Mouse (Mus musculus): ENCODE data around the gene Gm7544.

GRCm38 (mm10) chr1:82993947-82994346 is 38.1 kb upstream of the Gm7544 start:
- no peak for TF ChIP-seq CTCF (conservative IDR thresholded peaks at IDR 0.05 in 1 of 2, IDR thresholded peaks at IDR 0.05 in 1 of 2; ENCODE audit: low read depth in 2 of 2, low read length in 2 of 2)
- no peak for TF ChIP-seq E2F4 (IDR thresholded peaks at IDR 0.05; ENCODE audit: insufficient replicate concordance, low read depth, low read length)
- TF ChIP-seq ZNF384 (IDR thresholded peaks at IDR 0.05; ENCODE audit: low read depth, low read length), result no peak
- TF ChIP-seq CHD1 (IDR thresholded peaks at IDR 0.05; ENCODE audit: low read depth, low read length), result no peak
- TF ChIP-seq ELF1 (IDR thresholded peaks at IDR 0.05; ENCODE audit: low read depth, low read length), result no peak
- no peak for TF ChIP-seq POLR2A (IDR thresholded peaks at IDR 0.05; ENCODE audit: low read depth, low read length)
- TF ChIP-seq BHLHE40 (IDR thresholded peaks at IDR 0.05; ENCODE audit: low read depth, low read length), result no peak
- no peak for TF ChIP-seq SMC3 (IDR thresholded peaks at IDR 0.05; ENCODE audit: low read depth, low read length)
- no peak for TF ChIP-seq USF1 (IDR thresholded peaks at IDR 0.05; ENCODE audit: low read depth, low read length)
- TF ChIP-seq MAZ (IDR thresholded peaks at IDR 0.05; ENCODE audit: low read depth, low read length), result no peak

Data from CH12.LX (cell line).